Mouse (Mus musculus) myocyte (in vitro differentiated cells): ENCODE data around the gene Mcu.

ENCODE experiments used
- CEBPB ChIP-seq: IDR thresholded peaks from 2 replicates; pipeline ENCODE4 v1.6.1; 2011; ENCODE audit warnings: mild to moderate bottlenecking, moderate library complexity; ENCODE audit not compliant: poor library complexity, insufficient read depth, severe bottlenecking
- MYOD1 ChIP-seq, 3 experiments: IDR thresholded peaks; one replicate each; pipeline ENCODE4 v1.6.1; 2011; ENCODE audit warnings: control low read depth in 2 of 3, low read depth in 2 of 3, mild to moderate bottlenecking in 2 of 3, moderate library complexity in 1 of 3; ENCODE audit not compliant: insufficient read length in 2 of 3, control insufficient read depth in 1 of 3
- POLR2A ChIP-seq: IDR thresholded peaks from one replicate; pipeline ENCODE4 v1.6.1; 2011; ENCODE audit warnings: low read depth, mild to moderate bottlenecking, control low read depth, moderate library complexity; ENCODE audit not compliant: insufficient read length
- TCF12 ChIP-seq: IDR thresholded peaks from one replicate; pipeline ENCODE4 v1.6.1; 2011; ENCODE audit warnings: mild to moderate bottlenecking, control low read depth; ENCODE audit not compliant: poor library complexity, insufficient read depth, severe bottlenecking

DNA sequence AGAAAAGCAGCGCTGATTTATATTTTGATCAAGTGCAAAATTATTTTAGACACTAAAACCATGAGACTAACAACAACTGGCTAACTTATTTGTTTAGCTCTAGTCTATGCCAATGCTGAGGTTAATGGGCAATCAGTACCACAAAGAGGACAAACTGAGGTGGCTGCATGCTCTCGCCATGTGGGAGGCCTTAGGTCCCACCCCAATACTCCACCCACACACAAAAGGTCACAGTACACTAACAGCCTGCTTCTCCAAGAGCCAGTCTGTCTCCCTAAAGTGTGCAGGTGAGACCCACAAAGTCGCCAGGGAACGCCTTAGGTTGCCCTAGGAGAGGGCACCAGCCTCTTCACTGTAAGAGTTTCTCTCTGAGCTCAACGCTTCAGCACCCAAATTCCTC, 91.8 kb downstream of the Mcu start:
- TF ChIP-seq POLR2A (no peak), MYOD1 (IDR thresholded peaks at IDR 0.05; ENCODE audit: control insufficient read depth in 1 of 3, insufficient read length in 2 of 3, low read depth in 2 of 3) (no peak), TCF12 (no peak), CEBPB (no peak)
